Mouse (Mus musculus): Measurements from ENCODE around the gene Prkar2a.
"Not testable (repeated sequence)": the region's sequence is repeated elsewhere in the genome, so short reads cannot be mapped to it uniquely, and the experiment has no call there.

The Prkar2a gene

GRCm38 (mm10) chr9:108689106-108689505 lies at the start of gene Prkar2a:
Gene Prkar2a, plus strand, starts transcription at chr9:108689314.
- DNase-seq (ENCODE audit: low read depth, low spot score), result peak; percentile 76

GRCm38 (mm10) chr9:108639825-108640224 lies 49.3 kb upstream of the Prkar2a start:
- no peak for DNase-seq (ENCODE audit: low read depth, low spot score)

GRCm38 (mm10) chr9:108648166-108648565 lies 40.9 kb upstream of the Prkar2a start:
- DNase-seq (ENCODE audit: low read depth, low spot score), result no peak

GRCm38 (mm10) chr9:108648611-108649560 lies 40.2 kb upstream of the Prkar2a start, which contains the start of gene Arih2:
Gene Arih2, minus strand, starts transcription at chr9:108649386.
- DNase-seq (ENCODE audit: low read depth, low spot score), result peak; percentile 95

GRCm38 (mm10) chr9:108649561-108650440 lies 39.3 kb upstream of the Prkar2a start:
- DNase-seq (ENCODE audit: low read depth, low spot score), result no peak

GRCm38 (mm10) chr9:108654566-108655464 lies 34.3 kb upstream of the Prkar2a start:
- no peak for DNase-seq (ENCODE audit: low read depth, low spot score)

- DNase-seq (ENCODE audit: low read depth, low spot score), result not testable (repeated sequence)
Measured at GRCm38 (mm10) chr9:108655865-108656264, 33.2 kb upstream of the Prkar2a start.

- peak; percentile 83 for DNase-seq (ENCODE audit: low read depth, low spot score)
Measured at GRCm38 (mm10) chr9:108661677-108662612, 27.2 kb upstream of the Prkar2a start, which contains the start of gene Slc25a20. Gene Slc25a20, plus strand, starts transcription at chr9:108662088.

- DNase-seq (ENCODE audit: low read depth, low spot score), result no peak
Measured at GRCm38 (mm10) chr9:108662660-108663059, 26.5 kb upstream of the Prkar2a start.

- no peak for DNase-seq (ENCODE audit: low read depth, low spot score)
Measured at GRCm38 (mm10) chr9:108669875-108670274, 19.2 kb upstream of the Prkar2a start.

GRCm38 (mm10) chr9:108673151-108673550 lies 16.0 kb upstream of the Prkar2a start:
- no peak for DNase-seq (ENCODE audit: low read depth, low spot score)

- no peak for DNase-seq (ENCODE audit: low read depth, low spot score)
Measured at GRCm38 (mm10) chr9:108680026-108680425, 9.1 kb upstream of the Prkar2a start.

- peak; percentile 78 for DNase-seq (ENCODE audit: low read depth, low spot score)
Measured at GRCm38 (mm10) chr9:108686475-108686887, 2.6 kb upstream of the Prkar2a start.

- no peak for DNase-seq (ENCODE audit: low read depth, low spot score)
Measured at GRCm38 (mm10) chr9:108687181-108687580, 1.9 kb upstream of the Prkar2a start.

GRCm38 (mm10) chr9:108687686-108688085 lies 1.4 kb upstream of the Prkar2a start:
- DNase-seq (ENCODE audit: low read depth, low spot score), result no peak

GRCm38 (mm10) chr9:108688451-108688850 lies 663 bp upstream of the Prkar2a start:
- no peak for DNase-seq (ENCODE audit: low read depth, low spot score)

- DNase-seq (ENCODE audit: low read depth, low spot score), result no peak
Measured at GRCm38 (mm10) chr9:108689993-108690392, 879 bp downstream of the Prkar2a start.

- no peak for DNase-seq (ENCODE audit: low read depth, low spot score)
Measured at GRCm38 (mm10) chr9:108690914-108691313, 1.8 kb downstream of the Prkar2a start.

- DNase-seq (ENCODE audit: low read depth, low spot score), result no peak
Measured at GRCm38 (mm10) chr9:108691371-108691770, 2.3 kb downstream of the Prkar2a start.

- DNase-seq (ENCODE audit: low read depth, low spot score), result peak; percentile 90
Measured at GRCm38 (mm10) chr9:108691846-108692225, 2.7 kb downstream of the Prkar2a start.
